Mouse (Mus musculus) ES-E14 (cell line): ENCODE measurements around the gene Ankrd11.

Source experiments
- CHD2 ChIP-seq: IDR thresholded peaks from 2 replicates; pipeline ENCODE4 v1.6.1; 2014; ENCODE audit warnings: mild to moderate bottlenecking, low read depth, low read length, inconsistent platforms
- HCFC1 ChIP-seq: IDR thresholded peaks from 2 replicates; pipeline ENCODE4 v1.6.1; 2012; ENCODE audit warnings: low read length, inconsistent platforms, borderline replicate concordance; ENCODE audit not compliant: insufficient read depth

GRCm38 (mm10) chr8:123051458-123051857 is 9.4 kb upstream of the Ankrd11 start:
- no peak for TF ChIP-seq CHD2
- no peak for TF ChIP-seq HCFC1
